Mouse (Mus musculus) heart, postnatal 0 days (tissue): ENCODE results near the gene Fam160a1.

Source experiments
- CTCF ChIP-seq: IDR thresholded peaks from 2 replicates; pipeline ENCODE4 v1.5.1; 2016; ENCODE audit warnings: antibody characterized with exemption, control low read depth, low read depth
- EP300 ChIP-seq: IDR thresholded peaks from 2 replicates; pipeline ENCODE4 v1.6.1; 2016; ENCODE audit warnings: antibody characterized with exemption, low read depth

DNA sequence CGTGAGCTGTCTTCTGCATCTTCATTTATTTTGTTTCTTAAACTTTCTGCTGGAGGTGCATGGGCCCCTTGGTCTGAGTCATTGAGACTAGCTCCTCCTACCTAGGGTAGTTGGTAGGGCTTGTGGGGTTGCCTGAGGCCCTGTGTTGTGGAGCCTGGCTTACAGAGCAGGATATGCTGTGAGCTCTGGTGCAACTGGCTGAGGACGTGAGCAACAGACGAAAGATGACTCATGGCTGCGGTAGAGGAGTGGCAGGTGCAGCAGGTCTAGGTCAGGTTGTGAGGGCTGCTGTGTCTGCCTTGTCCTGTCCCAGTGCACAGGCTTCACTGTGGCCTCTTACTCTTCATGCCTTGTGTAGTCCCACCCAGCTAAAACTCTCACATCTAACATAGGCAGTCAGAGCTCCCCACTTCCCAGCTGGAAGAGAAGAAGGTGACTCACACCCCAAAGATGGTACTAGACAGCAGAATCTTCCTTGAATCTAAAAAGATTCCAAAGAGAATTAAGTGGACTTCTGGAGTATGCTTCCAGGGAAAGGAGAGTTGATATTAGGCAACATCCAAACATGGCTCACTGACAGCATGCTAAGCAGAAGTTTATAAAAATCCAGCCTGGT is 187.1 kb downstream of the Fam160a1 start:
- TF ChIP-seq CTCF (no peak), EP300 (no peak)
